Mouse (Mus musculus) megakaryocyte progenitor cell, adult 5-6 weeks (primary cell): ENCODE measurements around the gene Il5ra. TPM values are rescaled to one million over a fixed set of nuclear protein-coding genes. Genes with fewer than 3 reads are reported as not detected.

Source experiments
- ATAC-seq: replicated peaks from 2 replicates; pipeline ENCODE4 v1.8.0; 2016; ENCODE audit warnings: mild to moderate bottlenecking, moderate TSS enrichment, inconsistent platforms; ENCODE audit not compliant: poor library complexity
- total RNA-seq, 2 experiments: library from RNA; stranded (forward) in 1 of 2; stranded (reverse) in 1 of 2; fragments of 157-497, 149-512 nt in 1 of 2; fragments of 200-1000 nt in 1 of 2; gene quantifications; 2 replicates each; pipeline versions ENCODE4 v1.2.3 to v1.2.4; 2015 to 2017

Gene Il5ra
- total RNA-seq, 2 experiments from 2014 or later: 0.49 to 1.0 TPM

GRCm38 (mm10) chr6:106740244-106740825 is 8.5 kb downstream of the Il5ra start:
- ATAC-seq: no peak

- ATAC-seq: no peak
Observed at GRCm38 (mm10) chr6:106738229-106738628, 10.6 kb downstream of the Il5ra start.

GRCm38 (mm10) chr6:106732563-106732962 is 16.3 kb downstream of the Il5ra start:
- ATAC-seq: peak; percentile 66

GRCm38 (mm10) chr6:106729682-106730314 is 19.0 kb downstream of the Il5ra start:
- no peak for ATAC-seq

- ATAC-seq: no peak
Observed at GRCm38 (mm10) chr6:106727703-106728102, 21.1 kb downstream of the Il5ra start.

GRCm38 (mm10) chr6:106726078-106726477 is 22.8 kb downstream of the Il5ra start:
- ATAC-seq: peak; percentile 67

GRCm38 (mm10) chr6:106725642-106726041 is 23.2 kb downstream of the Il5ra start:
- ATAC-seq: peak; percentile 27; the same call in 1 of the 2 replicates

GRCm38 (mm10) chr6:106705506-106706035 is 43.3 kb downstream of the Il5ra start:
- no peak for ATAC-seq

- no peak for ATAC-seq
Observed at GRCm38 (mm10) chr6:106701931-106702330, 46.9 kb downstream of the Il5ra start.

- no peak for ATAC-seq
Observed at GRCm38 (mm10) chr6:106675581-106675980, 73.3 kb downstream of the Il5ra start.

GRCm38 (mm10) chr6:106663780-106664651 is 84.8 kb downstream of the Il5ra start:
- peak; percentile 100 for ATAC-seq

Other genes with a start within 250 kb of the Il5ra start
- 61.5 and 65.0 TPM in 2 replicates for gene Trnt1, start 20.1 kb upstream of the Il5ra start, total RNA-seq (2015)
- gene Trnt1, start 20.1 kb upstream of the Il5ra start, total RNA-seq (2017): 88.1 and 101 TPM in 2 replicates
- 19.7 and 23.6 TPM in 2 replicates for gene Crbn, start 51.0 kb upstream of the Il5ra start, total RNA-seq (2015)
- gene Crbn, start 51.0 kb upstream of the Il5ra start, total RNA-seq (2017): 34.6 and 43.8 TPM in 2 replicates